Mouse (Mus musculus): ENCODE measurements around the gene Eif2ak4.

Eif2ak4 gene

DNA sequence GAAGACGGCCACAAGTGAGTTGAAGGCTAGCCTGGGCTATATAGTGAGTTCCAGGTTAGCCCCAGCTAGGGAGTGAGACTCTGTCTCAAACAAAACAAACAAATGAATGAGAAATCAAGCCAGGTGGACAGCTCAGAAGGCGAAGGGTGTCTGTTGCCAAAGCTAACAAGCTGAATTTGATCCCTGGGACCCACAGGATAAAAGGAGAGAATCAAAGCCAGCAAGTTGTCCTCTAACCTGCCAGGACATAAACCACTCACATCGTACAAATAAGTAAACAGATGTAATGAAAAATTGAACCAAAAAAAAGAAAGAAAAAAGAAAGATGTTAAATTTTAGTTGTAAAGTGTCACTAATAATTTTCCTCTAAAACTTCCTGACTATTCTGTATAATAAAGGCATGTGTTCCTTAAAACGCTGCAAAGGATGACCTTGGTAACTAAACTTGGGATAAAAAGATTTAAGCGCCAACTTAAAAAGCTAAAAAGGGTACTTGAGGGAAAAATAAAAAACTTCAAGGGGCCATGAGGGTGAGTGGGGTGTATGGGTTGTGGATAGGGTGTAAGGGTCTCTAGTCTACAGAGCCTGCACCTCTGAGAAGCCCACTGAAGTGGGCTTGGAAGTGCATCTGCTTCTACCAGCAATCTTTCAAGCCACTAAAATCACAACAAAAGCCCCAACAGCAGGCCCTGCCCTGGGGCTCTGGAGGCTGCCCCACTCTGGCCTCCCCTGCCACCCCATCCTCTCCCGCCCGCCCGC, 121.4 kb downstream of the Eif2ak4 start:
- DNase-seq (ENCODE audit: low read depth, low spot score): no peak

DNA sequence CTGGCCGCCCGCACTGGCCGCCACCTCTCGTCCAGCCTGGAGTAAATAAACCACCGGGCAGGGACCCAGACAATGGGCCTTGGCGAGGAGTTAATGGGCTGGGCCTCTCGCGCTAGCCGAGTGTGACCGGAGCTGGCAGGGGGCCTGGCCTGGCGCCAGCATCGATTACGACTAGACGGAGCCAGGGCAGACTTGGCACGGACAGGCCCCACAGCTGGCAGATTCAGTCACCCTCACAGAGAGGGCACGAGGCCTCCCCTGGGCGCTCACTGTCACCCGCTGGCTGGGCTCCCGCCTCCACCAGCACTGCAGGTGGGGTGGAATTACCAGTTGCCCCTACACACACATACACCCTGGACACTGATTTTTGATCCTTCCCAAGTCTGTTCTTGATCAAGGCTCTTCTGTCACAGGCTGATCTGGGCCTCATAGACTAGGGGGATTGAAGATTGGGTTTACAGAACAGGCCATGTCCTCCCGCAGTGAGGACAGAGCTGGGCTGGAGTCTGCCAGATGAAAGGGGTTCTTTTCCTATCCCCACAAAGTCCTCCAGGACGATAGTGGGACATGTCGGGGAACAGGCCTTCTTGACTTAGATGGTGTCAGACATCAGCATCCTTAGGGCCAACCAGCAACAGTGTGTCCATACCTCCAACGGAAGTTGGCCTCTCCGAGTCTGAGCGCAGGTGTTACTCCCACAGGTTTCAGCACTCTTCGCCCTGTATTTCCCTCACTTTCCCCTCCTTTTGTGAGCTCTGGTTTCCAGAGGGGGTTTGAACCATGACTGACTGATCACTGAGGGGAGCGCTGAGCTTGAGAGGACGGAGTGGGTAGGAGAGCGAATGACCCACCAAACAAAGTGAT, 122.3 kb downstream of the Eif2ak4 start:
- peak; percentile 64 for DNase-seq (ENCODE audit: low read depth, low spot score)

DNA sequence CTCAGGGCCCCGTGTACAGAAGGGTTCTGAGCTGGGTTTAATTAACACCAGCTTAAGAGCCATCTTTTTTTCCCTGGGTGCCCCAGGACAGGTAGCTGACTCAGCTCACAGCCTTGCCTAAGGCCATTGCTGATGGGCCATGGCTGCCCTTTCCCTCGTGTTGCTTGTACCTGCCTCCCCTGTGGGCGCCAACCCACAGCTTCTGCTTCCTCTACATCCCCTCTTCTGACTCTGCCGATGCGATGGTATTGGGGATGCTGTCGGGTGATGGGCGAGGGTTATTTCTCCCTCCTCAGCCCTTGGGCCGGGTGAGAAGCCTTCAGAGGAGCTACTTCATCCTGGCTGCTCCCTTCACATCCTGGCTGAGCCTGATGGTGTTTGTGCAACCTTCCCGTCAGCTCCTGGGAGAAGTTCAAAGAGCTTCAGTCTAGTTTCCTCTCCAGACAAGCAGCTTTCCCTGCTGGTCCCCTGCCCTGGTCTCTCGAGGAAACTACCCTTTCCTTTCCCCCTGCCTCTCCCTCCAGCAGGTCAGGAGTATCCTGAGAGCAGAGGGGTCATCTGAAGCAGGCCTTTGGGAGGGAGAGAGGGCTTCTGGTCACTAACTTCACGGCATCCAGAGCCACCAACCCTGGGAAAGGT, 123.5 kb downstream of the Eif2ak4 start:
- DNase-seq (ENCODE audit: low read depth, low spot score): no peak

DNA sequence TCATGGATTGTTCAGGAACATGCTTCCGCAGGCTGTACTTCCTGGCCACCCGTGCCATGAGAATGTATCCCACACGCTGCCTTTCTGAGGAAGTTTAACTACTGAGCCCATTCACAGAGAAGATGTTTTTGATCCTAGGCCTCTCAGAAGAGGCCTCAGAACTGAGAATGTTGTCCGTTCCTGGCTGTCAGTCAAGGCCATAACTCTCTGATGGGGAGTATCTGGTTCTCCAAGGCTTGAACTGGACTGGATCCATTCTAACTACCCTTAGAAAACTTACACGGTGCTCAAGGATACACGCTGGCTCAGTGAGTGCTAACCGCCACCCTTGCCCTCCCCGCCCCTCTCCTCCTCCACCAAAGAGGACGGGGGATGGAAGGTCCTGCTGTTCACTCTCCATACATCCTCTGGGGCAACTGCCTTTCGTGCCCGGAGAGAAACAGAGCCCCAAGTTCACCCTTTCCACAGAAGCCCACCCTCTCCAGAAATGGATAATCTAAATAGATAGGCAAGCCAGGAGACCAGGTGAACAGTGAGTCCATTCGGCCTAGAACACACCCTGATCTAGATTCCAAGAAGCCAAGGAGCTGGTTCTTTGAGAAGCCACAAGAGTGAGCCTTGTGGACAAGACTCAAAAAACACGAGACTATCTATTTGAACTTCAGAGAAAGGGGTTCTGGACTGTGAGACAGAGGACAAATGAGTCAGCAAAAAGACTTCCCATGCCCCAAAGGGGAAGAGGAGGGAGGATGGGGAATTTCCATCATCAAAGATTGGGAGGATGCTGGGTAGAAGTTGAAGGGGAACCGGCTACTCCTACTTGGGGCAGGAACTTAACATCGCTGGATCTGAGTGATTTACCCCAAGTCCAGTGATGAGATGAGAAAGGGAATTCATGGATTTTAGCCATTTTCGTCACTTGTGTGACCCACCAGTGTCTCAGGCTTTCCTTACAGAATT, 124.3 kb downstream of the Eif2ak4 start:
- DNase-seq (ENCODE audit: low read depth, low spot score): no peak

DNA sequence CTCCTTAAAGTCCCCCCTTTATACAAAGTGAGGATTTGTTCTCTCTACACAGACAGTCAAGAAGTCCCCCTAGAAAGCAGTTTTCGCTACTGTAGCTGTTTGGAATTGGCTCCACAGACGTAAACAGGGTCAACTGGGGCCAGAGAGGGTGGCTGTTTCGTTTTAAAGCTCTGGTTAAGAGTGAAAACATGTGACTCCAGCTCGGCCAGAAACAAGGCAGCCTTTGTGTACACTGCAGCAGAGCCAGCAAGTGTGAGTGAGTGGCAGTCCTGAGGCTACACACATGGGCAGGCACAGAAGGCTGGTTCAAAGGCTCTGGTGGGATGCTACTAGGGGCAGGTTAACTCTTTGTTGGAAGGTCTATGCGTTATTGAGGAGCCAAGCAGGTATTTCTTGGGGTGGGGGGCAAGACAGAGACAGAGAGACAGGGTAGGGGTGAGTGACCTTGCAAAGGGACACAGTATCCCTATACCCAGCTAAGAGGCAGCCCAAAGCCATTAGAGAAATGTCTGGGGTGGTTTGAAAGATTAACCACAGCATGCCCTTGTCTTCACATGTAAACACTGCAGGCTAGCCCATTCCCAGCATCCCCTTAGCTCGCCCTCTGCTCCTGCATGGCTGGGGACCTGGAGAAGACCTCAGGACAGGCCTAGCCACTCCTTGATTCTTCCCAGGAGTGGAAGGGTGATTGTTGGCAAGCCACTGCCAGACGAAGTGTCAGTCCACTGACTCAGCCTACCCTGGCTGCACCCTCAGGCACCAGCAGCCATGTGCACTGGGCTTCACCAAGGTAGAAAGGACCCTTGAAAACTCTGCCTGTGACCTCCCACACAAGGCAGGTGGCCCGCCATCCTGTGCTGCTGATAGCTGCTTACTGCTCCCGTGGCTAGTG, 131.9 kb downstream of the Eif2ak4 start:
- peak; percentile 90 for DNase-seq (ENCODE audit: low read depth, low spot score)

DNA sequence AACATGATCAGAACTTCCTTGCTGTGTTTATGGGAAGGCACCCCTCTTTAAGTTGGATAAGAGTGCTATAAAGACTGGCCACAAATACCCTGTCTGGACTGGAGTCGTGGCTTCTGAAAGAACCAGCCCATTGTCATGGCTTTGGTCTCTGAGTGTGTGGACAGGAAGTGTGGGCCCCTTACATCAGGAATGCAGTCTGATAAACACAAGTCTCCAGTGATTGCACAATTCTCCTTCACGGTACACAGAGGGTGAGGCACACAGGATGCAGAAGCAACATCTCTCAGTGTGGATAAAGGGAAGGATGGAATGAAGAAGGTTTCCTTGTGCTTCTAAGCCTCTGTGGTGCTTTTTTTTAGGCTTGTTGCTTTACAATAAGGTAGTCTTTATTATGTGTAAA, 133.8 kb downstream of the Eif2ak4 start:
- no peak for DNase-seq (ENCODE audit: low read depth, low spot score)

DNA sequence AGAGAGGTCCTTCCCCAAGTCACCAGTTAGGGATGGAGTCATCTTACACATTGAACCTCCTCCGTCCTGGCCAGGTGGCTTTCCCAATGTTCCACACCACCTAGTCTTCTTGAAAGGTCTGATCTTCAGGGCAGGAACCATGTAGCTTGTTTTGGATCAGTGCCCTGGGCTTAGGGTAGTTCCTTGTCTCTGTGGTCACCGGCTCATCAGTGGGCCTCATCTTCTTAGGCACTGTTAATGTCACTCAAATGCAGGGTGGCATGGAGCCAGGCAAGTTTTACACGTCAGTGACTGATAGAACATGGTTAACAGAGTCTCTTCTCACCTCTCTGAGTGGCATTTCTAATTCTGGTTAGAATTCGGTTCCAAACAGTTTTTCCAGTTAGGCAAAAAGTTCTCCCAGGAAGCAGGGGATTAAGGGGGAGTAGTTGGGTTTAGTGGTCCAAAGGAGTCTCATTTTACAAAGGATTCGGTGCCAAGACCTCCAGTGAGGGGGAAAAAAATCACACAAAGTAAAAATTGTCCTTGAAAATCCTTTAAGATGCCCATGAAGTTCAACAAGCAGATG, 134.8 kb downstream of the Eif2ak4 start:
- no peak for DNase-seq (ENCODE audit: low read depth, low spot score)

DNA sequence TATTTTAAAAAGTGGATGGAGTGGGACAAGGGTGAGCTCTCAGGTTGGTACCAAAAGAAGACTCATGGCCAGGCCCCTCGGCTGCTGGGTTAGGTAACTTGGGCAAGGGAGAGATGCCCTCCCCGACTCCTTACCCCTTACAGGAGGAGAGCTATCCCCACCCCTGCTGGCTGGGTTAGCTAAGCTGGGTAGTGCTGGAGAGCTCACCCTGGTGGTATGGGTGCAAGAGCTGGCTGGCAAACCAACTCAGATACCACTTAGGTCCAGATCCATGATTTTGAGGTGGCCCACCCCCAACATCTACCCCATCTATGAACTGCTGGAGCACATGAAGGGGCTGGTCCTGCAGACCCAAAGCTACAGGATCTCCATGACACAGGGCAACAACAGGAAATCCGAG, 136.4 kb downstream of the Eif2ak4 start:
- DNase-seq (ENCODE audit: low read depth, low spot score): no peak
